Mouse (Mus musculus): Measurements from ENCODE around the gene Rad51b.

DNA sequence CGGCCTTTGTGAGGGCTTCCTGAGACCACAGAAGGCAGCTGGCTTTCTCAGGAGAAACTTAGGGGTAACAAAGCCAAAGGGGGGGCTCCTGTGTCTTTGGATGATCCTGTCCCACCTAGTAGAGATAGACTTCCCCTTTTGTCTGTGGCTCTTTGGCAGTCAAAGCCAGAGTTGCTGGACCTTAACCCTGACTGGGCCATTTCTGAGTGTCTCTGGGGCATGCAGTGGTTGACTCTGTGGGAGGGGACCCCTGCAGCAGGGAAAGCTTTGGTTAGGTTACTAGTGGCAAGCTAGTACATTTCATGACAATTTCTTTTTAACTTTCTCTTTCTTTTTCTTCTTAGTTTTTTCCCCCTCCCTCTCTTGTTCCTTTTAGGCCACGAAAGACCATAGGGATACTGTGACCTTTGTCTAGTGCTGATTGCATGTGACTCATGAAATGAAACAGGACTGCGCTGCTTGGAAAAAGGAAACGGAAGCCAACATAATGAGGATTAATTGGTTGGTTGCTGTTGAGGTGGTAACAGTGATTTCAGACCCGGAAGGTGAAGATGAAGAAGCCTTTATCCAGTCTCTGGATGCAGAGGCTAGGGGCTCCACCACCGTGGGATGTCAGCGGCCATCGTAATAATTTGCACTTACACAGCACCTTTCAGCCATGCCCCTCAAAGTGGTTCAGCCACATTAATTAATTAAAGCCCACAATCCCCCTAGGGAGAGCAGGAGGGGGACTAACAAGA, 516.7 kb downstream of the Rad51b start:
- TF ChIP-seq POLR2A (IDR thresholded peaks at IDR 0.05; ENCODE audit: insufficient read depth, low read depth, low read length) (no peak), CTCF (IDR thresholded peaks at IDR 0.05) (no peak), EP300 (IDR thresholded peaks at IDR 0.05; ENCODE audit: insufficient read depth, low read depth, low read length) (no peak)

Data from heart, adult 2 months (tissue).